Mouse (Mus musculus) liver, embryonic 14.5 days (tissue): ENCODE results near the gene Pxylp1. TPM values are rescaled to one million over a fixed set of nuclear protein-coding genes. Genes with fewer than 3 reads are reported as not detected.

ENCODE experiments used
- ATAC-seq: fragments of 200-750 bp; cut with Nextera tagmentation; 2 replicates; pipeline ENCODE4 v1.8.0; 2017; ENCODE audit warnings: moderate number of reproducible peaks, mild to moderate bottlenecking, moderate library complexity; ENCODE audit not compliant: insufficient read depth
- DNase-seq, 3 experiments: peaks; one replicate each; pipeline ENCODE4 v3.0.0-alpha.2; 2012 to 2013; ENCODE audit warnings: low read depth in 3 of 3, low spot score in 3 of 3
- H3K27ac ChIP-seq: fragments of 300-500 bp; sonication (generic); 2 replicates; pipeline ENCODE4 v1.5.1; 2014; ENCODE audit warnings: moderate library complexity, mild to moderate bottlenecking, control low read depth, inconsistent platforms
- H3K27me3 ChIP-seq: fragments of 300-500 bp; sonication (generic); 2 replicates; pipeline ENCODE4 v1.6.1; 2014; ENCODE audit warnings: mild to moderate bottlenecking, low read length, moderate library complexity; ENCODE audit not compliant: control insufficient read depth, insufficient read depth
- H3K36me3 ChIP-seq: fragments of 300-500 bp; sonication (generic); replicated peaks from 2 replicates; pipeline ENCODE4 v1.6.1; 2014; ENCODE audit warnings: low read depth; ENCODE audit not compliant: control insufficient read depth, insufficient read depth
- H3K4me1 ChIP-seq, 2 experiments: fragments of 200-500 bp in 1 of 2; fragments of 300-500 bp in 1 of 2; sonication (generic) in 1 of 2; replicated peaks; 2 replicates each; pipeline ENCODE4 v1.6.1; 2012 to 2014; ENCODE audit warnings: antibody characterized with exemption in 1 of 2, inconsistent platforms in 1 of 2, low read length in 1 of 2; ENCODE audit not compliant: control insufficient read depth in 2 of 2, insufficient read depth in 2 of 2
- H3K4me2 ChIP-seq: fragments of 300-500 bp; sonication (generic); 2 replicates; pipeline ENCODE4 v1.6.1; 2014; ENCODE audit warnings: low read depth, mild to moderate bottlenecking, control low read depth, moderate library complexity
- H3K4me3 ChIP-seq, 2 experiments: fragments of 200-500 bp in 1 of 2; fragments of 300-500 bp in 1 of 2; sonication (generic) in 1 of 2; 2 replicates each; pipeline ENCODE4 v1.5.1; 2012 to 2014; ENCODE audit warnings: low read depth in 2 of 2, low read length in 2 of 2, mild to moderate bottlenecking in 2 of 2, control low read depth in 1 of 2, inconsistent platforms in 1 of 2, moderate library complexity in 1 of 2; ENCODE audit not compliant: insufficient read depth in 1 of 2
- H3K9ac ChIP-seq: fragments of 300-500 bp; sonication (generic); replicated peaks from 2 replicates; pipeline ENCODE4 v1.6.1; 2014; ENCODE audit warnings: mild to moderate bottlenecking, control low read depth, moderate library complexity
- H3K9me3 ChIP-seq: fragments of 300-500 bp; sonication (generic); 2 replicates; pipeline ENCODE4 v1.6.1; 2016; ENCODE audit warnings: low read length, mixed read lengths; ENCODE audit not compliant: control insufficient read depth
- CTCF ChIP-seq: IDR thresholded peaks from 2 replicates; pipeline ENCODE4 v1.5.1; 2016; ENCODE audit warnings: antibody characterized with exemption, low read depth, control low read depth
- EP300 ChIP-seq: IDR thresholded peaks from 2 replicates; pipeline ENCODE4 v1.6.1; 2016; ENCODE audit warnings: antibody characterized with exemption, low read depth
- WGBS: fragments of 180-500 bp; shearing (Covaris S2); extraction: QIAGEN DNeasy Blood & Tissue Kit; methylation state at CpG from one replicate; pipeline ENCODE4 v1.1.7; 2014; ENCODE audit not compliant: insufficient replicate concordance; 5-methylcytosine and 5-hydroxymethylcytosine counted together
- polyA plus RNA-seq, 2 experiments: library from polyadenylated mRNA; depleted of rRNA in 1 of 2; stranded (reverse) in 1 of 2; unstranded in 1 of 2; fragments of >200 nt; fragmentation: Nextera tagmentation in 1 of 2; extraction: Ambion mirVana in 1 of 2; gene quantifications; 2 replicates each; pipeline versions ENCODE4 v1.2.1 to v1.2.3; 2012 to 2014

Gene Pxylp1
- polyA plus RNA-seq, 2 experiments: 1.3 to 3.5 TPM

- Histone ChIP-seq H3K4me1 (no peaks in the 10 kb centered on the region), H3K4me3 (no peak overlapping the region), H3K9ac (no peak overlapping the region), H3K9me3 (no peaks in the 10 kb centered on the region), H3K27ac (no peak overlapping the region), H3K4me2 (no peak overlapping the region), H3K36me3 (no peaks in the 10 kb centered on the region), H3K27me3 (no peaks in the 10 kb centered on the region)
- 58% methylated on average over 5 of the region's 5 CpGs for WGBS
- ATAC-seq (no peak), DNase-seq (no peak)
- no peak for TF ChIP-seq CTCF
- no peak for TF ChIP-seq EP300
Measured at GRCm38 (mm10) chr9:96860380-96861091, 31.9 kb downstream of the Pxylp1 start.

- ATAC-seq: no peak
- Histone ChIP-seq H3K4me3 (no peak overlapping the region), H3K9me3 (no peaks in the 10 kb centered on the region), H3K4me1 (no peaks in the 10 kb centered on the region), H3K9ac (no peak overlapping the region), H3K36me3 (no peaks in the 10 kb centered on the region), H3K4me2 (no peak overlapping the region), H3K27me3 (no peaks in the 10 kb centered on the region), H3K27ac (no peak overlapping the region)
- 66% methylated on average over 2 of the region's 2 CpGs for WGBS
- TF ChIP-seq EP300 (no peak), CTCF (no peak)
- no peak for DNase-seq
Measured at GRCm38 (mm10) chr9:96859027-96859426, 33.4 kb downstream of the Pxylp1 start.

- WGBS: 60% methylated on average over 4 of the region's 4 CpGs
- ATAC-seq (no peak), DNase-seq (no peak)
- Histone ChIP-seq H3K4me2 (no peak overlapping the region), H3K4me1 (no peaks in the 10 kb centered on the region), H3K9ac (no peak overlapping the region), H3K27me3 (no peaks in the 10 kb centered on the region), H3K36me3 (no peaks in the 10 kb centered on the region), H3K27ac (no peak overlapping the region), H3K9me3 (no peaks in the 10 kb centered on the region), H3K4me3 (no peak overlapping the region)
- no peak for TF ChIP-seq EP300
- TF ChIP-seq CTCF: no peak
Measured at GRCm38 (mm10) chr9:96857838-96858237, 34.6 kb downstream of the Pxylp1 start.

DNA sequence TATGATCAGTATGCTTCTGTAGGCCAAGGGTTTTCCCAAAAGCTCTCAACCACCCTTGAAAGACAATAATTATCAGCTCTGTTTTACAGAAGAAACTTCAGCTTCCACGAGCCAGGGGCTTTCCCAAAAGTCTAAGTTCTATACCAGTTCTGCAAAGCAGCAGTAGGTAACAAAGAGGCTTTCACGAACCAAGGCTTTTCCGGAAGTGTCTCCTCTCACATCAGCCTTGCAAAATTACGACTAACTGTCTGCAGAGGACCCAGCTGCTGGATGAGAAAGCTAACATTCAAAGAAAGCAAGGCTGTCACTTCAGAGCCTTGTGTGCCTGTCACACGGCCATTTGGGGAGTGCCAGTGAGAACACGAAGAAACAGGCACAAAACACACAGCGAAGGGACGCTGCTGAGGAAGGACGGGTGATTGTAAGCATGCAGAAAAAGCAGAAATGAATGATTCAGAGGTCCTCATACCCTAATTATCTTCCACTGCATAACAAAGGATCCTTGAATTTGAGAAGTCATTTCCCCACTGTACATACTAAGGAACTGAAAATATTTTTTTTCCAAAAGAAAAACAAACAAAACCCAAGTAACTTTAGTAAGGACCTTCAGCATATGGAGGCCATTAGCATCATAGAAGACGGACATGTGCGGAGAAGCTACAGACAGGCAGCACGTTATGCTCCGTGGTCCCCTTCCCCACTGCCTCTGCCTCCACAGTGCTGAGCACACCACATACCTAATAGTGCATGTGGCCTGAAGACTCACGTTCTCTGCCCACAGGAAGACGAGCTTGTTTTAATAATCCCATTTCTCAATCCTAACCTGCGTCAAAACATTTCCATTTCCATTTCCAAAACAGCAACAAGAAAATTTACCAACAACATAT lies 38.9 kb downstream of the Pxylp1 start:
- no peak for ATAC-seq
- H3K27ac ChIP-seq: no peak overlapping the region
- no peaks in the 10 kb centered on the region for H3K27me3 ChIP-seq
- H3K9me3 ChIP-seq: no peaks in the 10 kb centered on the region
- no peak for DNase-seq
- H3K36me3 ChIP-seq: no peaks in the 10 kb centered on the region
- H3K4me1 ChIP-seq: no peaks in the 10 kb centered on the region
- TF ChIP-seq CTCF: no peak
- TF ChIP-seq EP300: no peak
- H3K4me2 ChIP-seq: no peak overlapping the region
- WGBS: 64% methylated on average over 16 of the region's 16 CpGs
- no peak overlapping the region for H3K9ac ChIP-seq
- H3K4me3 ChIP-seq: no peak overlapping the region

GRCm38 (mm10) chr9:96851634-96852033 lies 40.8 kb downstream of the Pxylp1 start:
- Histone ChIP-seq H3K9ac (no peak overlapping the region), H3K27ac (no peak overlapping the region), H3K4me2 (no peak overlapping the region), H3K4me1 (no peaks in the 10 kb centered on the region), H3K36me3 (no peaks in the 10 kb centered on the region), H3K9me3 (no peaks in the 10 kb centered on the region), H3K4me3 (no peak overlapping the region), H3K27me3 (no peaks in the 10 kb centered on the region)
- TF ChIP-seq EP300: no peak
- TF ChIP-seq CTCF: no peak
- no peak for ATAC-seq
- DNase-seq: no peak
- 58% methylated on average over 7 of the region's 7 CpGs for WGBS
